Mouse (Mus musculus): ENCODE results near the gene Gm11084. TPM values are rescaled to one million over a fixed set of nuclear protein-coding genes. Genes with fewer than 3 reads are reported as not detected.
A peak's percentile ranks its signal among the peaks of the same experiment; 100 is the strongest.
"Not testable (repeated sequence)": the region's sequence is repeated elsewhere in the genome, so short reads cannot be mapped to it uniquely, and the experiment has no call there.

Gm11084 gene
- polyA plus RNA-seq, 1 experiment from 2014 or later, result not detected

DNA sequence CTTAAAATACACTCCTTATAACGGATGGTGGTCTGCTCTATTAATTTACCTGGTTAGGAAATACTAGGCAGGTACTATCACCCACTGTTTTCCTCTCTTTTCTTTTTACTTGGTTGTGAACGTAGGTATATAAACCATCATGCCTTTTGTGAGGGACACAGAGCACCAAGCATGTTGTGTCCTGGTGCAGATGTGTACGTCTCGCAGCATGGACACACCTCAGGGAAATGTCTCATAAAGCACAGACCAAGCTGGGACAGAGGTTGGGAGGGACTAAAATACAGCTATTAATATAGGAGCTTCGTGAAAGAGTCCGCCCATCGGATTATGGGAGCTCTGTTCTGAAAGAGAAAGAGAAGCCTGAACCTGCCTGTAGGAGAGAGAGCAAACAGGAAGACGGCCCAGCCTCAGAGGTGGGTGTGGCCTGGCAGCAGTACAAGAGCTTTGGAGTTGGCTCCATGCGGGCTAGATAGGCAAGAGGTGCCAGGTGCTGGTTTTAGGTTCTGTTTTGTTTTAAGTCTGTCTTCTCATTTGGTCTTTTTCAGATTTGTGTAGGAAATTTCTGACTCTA, 10.4 kb upstream of the Gm11084 start:
- H3K9ac ChIP-seq, result no peak overlapping the region
- no peak overlapping the region for H3K4me2 ChIP-seq (replicated peaks)
- no peaks in the 10 kb centered on the region for H3K27me3 ChIP-seq (ENCODE audit: control insufficient read depth, insufficient read depth, low read length)
- no peaks in the 10 kb centered on the region for H3K9me3 ChIP-seq (ENCODE audit: control insufficient read depth, low read length)
- ATAC-seq (ENCODE audit: low FRiP score), result no peak
- 73% methylated on average over 9 of the region's 9 CpGs for WGBS
- no peak overlapping the region; the same call in 1 of the 2 replicates for H3K27ac ChIP-seq
- peaks cover 14% of the 10 kb centered on the region for H3K4me1 ChIP-seq (replicated peaks; ENCODE audit: control insufficient read depth, insufficient read depth, low read length)
- DNase-seq (ENCODE audit: low spot score), result no peak
- H3K36me3 ChIP-seq (replicated peaks; ENCODE audit: control insufficient read depth, insufficient read depth), result no peaks in the 10 kb centered on the region
- H3K4me3 ChIP-seq (replicated peaks; ENCODE audit: low read length), result no peak overlapping the region

DNA sequence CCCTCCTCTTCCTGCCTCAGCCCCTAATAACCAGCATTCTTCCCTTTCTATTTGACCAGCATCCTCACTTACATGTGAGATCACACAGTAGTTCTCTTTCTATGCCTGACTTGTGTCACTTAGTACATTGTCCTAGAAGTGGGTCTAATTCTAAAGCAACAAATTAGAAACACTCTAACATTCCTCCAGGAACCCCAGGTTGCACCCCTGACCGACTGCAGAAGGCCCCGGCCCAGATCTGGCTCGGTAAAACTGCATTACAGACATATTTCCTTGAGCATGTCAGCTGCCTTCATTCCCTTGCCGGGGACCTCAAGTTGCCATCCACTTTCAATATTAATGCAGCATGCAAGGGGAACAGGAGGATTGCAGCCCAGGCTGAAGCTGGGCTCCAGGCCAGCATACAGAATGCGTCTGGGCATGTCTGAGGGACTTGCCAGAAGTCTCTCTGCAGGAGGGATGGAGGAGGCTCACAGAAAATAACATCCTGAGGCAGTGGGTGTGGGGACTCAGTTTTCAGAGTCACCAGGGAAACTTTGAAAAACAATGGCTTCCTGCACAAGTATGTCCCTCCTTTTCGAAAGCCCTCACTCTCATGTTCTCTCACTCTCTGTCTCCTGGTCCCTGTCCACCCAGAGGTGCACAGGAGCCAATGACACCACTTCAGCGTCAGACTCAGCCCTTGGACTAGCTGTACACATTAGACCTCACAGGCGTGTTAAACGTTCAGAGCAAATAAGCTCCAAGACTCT, 9.0 kb upstream of the Gm11084 start:
- no peaks in the 10 kb centered on the region for H3K27me3 ChIP-seq (ENCODE audit: control insufficient read depth, insufficient read depth, low read length)
- H3K9ac ChIP-seq, result no peak overlapping the region
- H3K4me1 ChIP-seq (replicated peaks; ENCODE audit: control insufficient read depth, insufficient read depth, low read length), result peaks cover 14% of the 10 kb centered on the region
- H3K4me3 ChIP-seq (replicated peaks; ENCODE audit: low read length), result no peak overlapping the region
- no peaks in the 10 kb centered on the region for H3K36me3 ChIP-seq (replicated peaks; ENCODE audit: control insufficient read depth, insufficient read depth)
- no peaks in the 10 kb centered on the region for H3K9me3 ChIP-seq (ENCODE audit: control insufficient read depth, low read length)
- 32% methylated on average over 9 of the region's 9 CpGs for WGBS
- H3K4me2 ChIP-seq (replicated peaks), result peak overlapping the region; percentile 19
- ATAC-seq (ENCODE audit: low FRiP score) (peak; percentile 87), DNase-seq (ENCODE audit: low spot score) (peak; percentile 73)
- H3K27ac ChIP-seq, result peak overlapping the region; percentile 81

- no peak overlapping the region for H3K9ac ChIP-seq
- H3K4me1 ChIP-seq (replicated peaks; ENCODE audit: control insufficient read depth, insufficient read depth, low read length), result peaks cover 14% of the 10 kb centered on the region
- no peak for ATAC-seq (ENCODE audit: low FRiP score)
- H3K4me2 ChIP-seq (replicated peaks), result no peak overlapping the region
- peaks cover 5% of the 10 kb centered on the region; the same call in 1 of the 2 replicates for H3K9me3 ChIP-seq (ENCODE audit: control insufficient read depth, low read length)
- H3K4me3 ChIP-seq (replicated peaks; ENCODE audit: low read length), result no peak overlapping the region
- H3K36me3 ChIP-seq (replicated peaks; ENCODE audit: control insufficient read depth, insufficient read depth), result no peaks in the 10 kb centered on the region
- WGBS, result 77% methylated on average over 2 of the region's 2 CpGs
- H3K27me3 ChIP-seq (ENCODE audit: control insufficient read depth, insufficient read depth, low read length), result no peaks in the 10 kb centered on the region
- DNase-seq (ENCODE audit: low spot score), result no peak
- no peak overlapping the region for H3K27ac ChIP-seq
Observed at GRCm38 (mm10) chr2:72994165-72994564, 7.6 kb upstream of the Gm11084 start.

DNA sequence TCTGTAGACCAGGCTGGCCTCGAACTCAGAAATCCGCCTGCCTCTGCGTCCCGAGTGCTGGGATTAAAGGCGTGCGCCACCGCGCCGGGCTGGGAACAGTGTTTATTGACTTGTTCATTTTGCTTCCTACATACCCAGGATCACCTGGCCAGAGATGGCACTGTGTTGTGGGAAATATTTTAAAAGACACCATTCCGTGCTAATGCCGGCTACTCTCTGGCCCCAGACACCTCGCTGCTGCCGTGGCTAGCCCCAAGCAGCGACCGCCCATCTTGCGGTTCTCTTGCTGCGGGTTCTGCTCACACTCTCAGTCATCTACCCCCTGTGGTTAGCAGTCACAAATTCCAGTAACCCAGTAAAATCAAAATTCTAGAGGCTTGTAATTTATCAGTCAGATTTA, 6.0 kb upstream of the Gm11084 start:
- Histone ChIP-seq H3K4me2 (replicated peaks) (no peak overlapping the region), H3K27ac (no peak overlapping the region), H3K4me3 (replicated peaks; ENCODE audit: low read length) (no peak overlapping the region), H3K36me3 (replicated peaks; ENCODE audit: control insufficient read depth, insufficient read depth) (no peaks in the 10 kb centered on the region), H3K4me1 (replicated peaks; ENCODE audit: control insufficient read depth, insufficient read depth, low read length) (peaks cover 14% of the 10 kb centered on the region), H3K27me3 (ENCODE audit: control insufficient read depth, insufficient read depth, low read length) (no peaks in the 10 kb centered on the region), H3K9me3 (ENCODE audit: control insufficient read depth, low read length) (peaks cover 7% of the 10 kb centered on the region; the same call in 1 of the 2 replicates), H3K9ac (no peak overlapping the region)
- ATAC-seq (ENCODE audit: low FRiP score) (no peak), DNase-seq (ENCODE audit: low spot score) (no peak)
- WGBS, result 93% methylated on average over 17 of the region's 17 CpGs

- not testable (repeated sequence) for H3K4me1 ChIP-seq (replicated peaks; ENCODE audit: control insufficient read depth, insufficient read depth, low read length); H3K4me3 ChIP-seq (replicated peaks; ENCODE audit: low read length); H3K27me3 ChIP-seq (ENCODE audit: control insufficient read depth, insufficient read depth, low read length); H3K36me3 ChIP-seq (replicated peaks; ENCODE audit: control insufficient read depth, insufficient read depth); H3K9ac ChIP-seq; H3K27ac ChIP-seq; DNase-seq (ENCODE audit: low spot score); H3K4me2 ChIP-seq (replicated peaks); ATAC-seq (ENCODE audit: low FRiP score); H3K9me3 ChIP-seq (ENCODE audit: control insufficient read depth, low read length)
- WGBS, result 89% methylated on average over 9 of the region's 9 CpGs
Observed at GRCm38 (mm10) chr2:72988945-72989344, 2.4 kb upstream of the Gm11084 start.

DNA sequence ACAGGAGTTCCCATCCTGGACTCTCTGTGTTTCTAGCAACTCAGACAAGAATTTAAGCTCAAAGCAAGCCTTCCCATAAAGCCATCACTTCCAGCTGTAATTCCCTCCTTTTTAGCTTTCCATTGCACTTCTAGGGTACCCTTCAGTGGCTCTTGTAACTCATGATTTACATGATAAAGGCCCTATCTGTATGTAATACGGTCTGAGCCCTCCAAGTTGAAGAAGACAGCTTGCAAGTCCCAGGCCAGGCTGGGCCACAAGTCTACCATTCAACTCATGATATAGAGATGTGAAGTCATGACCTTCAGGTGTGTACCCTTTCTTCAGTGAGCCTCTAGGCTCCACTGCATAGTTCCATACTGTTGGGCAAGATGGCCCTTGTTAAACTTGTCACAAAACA, 1.0 kb downstream of the Gm11084 start:
- Histone ChIP-seq H3K27me3 (ENCODE audit: control insufficient read depth, insufficient read depth, low read length) (no peaks in the 10 kb centered on the region), H3K4me2 (replicated peaks) (no peak overlapping the region)
- WGBS, result 17% methylated on average over 1 of the region's 1 CpGs

GRCm38 (mm10) chr2:72984806-72985205, 1.7 kb downstream of the Gm11084 start:
- no peak overlapping the region for H3K4me2 ChIP-seq (replicated peaks)
- no peak for ATAC-seq (ENCODE audit: low FRiP score)
- H3K4me1 ChIP-seq (replicated peaks; ENCODE audit: control insufficient read depth, insufficient read depth, low read length), result no peaks in the 10 kb centered on the region
- WGBS, result 69% methylated on average over 4 of the region's 4 CpGs
- no peaks in the 10 kb centered on the region for H3K27me3 ChIP-seq (ENCODE audit: control insufficient read depth, insufficient read depth, low read length)
- DNase-seq (ENCODE audit: low spot score), result no peak
- H3K4me3 ChIP-seq (replicated peaks; ENCODE audit: low read length), result no peak overlapping the region
- H3K27ac ChIP-seq, result no peak overlapping the region
- no peak overlapping the region for H3K9ac ChIP-seq
- H3K36me3 ChIP-seq (replicated peaks; ENCODE audit: control insufficient read depth, insufficient read depth), result no peaks in the 10 kb centered on the region
- H3K9me3 ChIP-seq (ENCODE audit: control insufficient read depth, low read length), result peaks cover 7% of the 10 kb centered on the region; the same call in 1 of the 2 replicates

More for the DNA sequence above, 1.0 kb downstream of the Gm11084 start:
- Histone ChIP-seq H3K36me3 (replicated peaks; ENCODE audit: control insufficient read depth, insufficient read depth) (no peaks in the 10 kb centered on the region), H3K9ac (no peak overlapping the region), H3K4me1 (replicated peaks; ENCODE audit: control insufficient read depth, insufficient read depth, low read length) (no peaks in the 10 kb centered on the region), H3K9me3 (ENCODE audit: control insufficient read depth, low read length) (peaks cover 7% of the 10 kb centered on the region; the same call in 1 of the 2 replicates), H3K4me3 (replicated peaks; ENCODE audit: low read length) (no peak overlapping the region), H3K27ac (no peak overlapping the region)
- DNase-seq (ENCODE audit: low spot score) (no peak), ATAC-seq (ENCODE audit: low FRiP score) (no peak)

DNA sequence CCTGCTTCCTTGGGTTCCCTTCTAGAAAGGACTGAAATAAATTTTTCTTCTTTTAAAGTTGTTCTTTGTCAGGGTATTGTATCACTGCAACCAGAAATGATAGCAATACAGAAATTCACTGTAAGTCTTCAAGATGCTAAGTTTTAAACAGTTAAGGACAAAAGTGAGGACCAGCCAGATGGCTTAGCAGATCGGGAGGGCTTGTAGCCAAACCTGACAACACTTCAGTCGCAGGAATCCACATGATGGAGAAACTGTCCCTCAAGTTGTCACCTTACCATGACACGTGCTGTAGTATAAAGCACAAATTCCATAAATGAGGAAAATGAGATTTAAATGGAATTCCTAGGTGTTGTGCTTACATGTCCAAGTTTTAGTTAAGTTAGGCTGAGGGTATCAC, 3.3 kb downstream of the Gm11084 start:
- Histone ChIP-seq H3K4me2 (replicated peaks) (no peak overlapping the region), H3K27ac (no peak overlapping the region), H3K36me3 (replicated peaks; ENCODE audit: control insufficient read depth, insufficient read depth) (no peaks in the 10 kb centered on the region), H3K4me3 (replicated peaks; ENCODE audit: low read length) (no peak overlapping the region), H3K9me3 (ENCODE audit: control insufficient read depth, low read length) (no peaks in the 10 kb centered on the region), H3K9ac (no peak overlapping the region), H3K4me1 (replicated peaks; ENCODE audit: control insufficient read depth, insufficient read depth, low read length) (no peaks in the 10 kb centered on the region; the same call in 1 of the 2 replicates), H3K27me3 (ENCODE audit: control insufficient read depth, insufficient read depth, low read length) (no peaks in the 10 kb centered on the region)
- DNase-seq (ENCODE audit: low spot score) (no peak), ATAC-seq (ENCODE audit: low FRiP score) (no peak)
- 96% methylated on average over 3 of the region's 3 CpGs for WGBS

- Histone ChIP-seq H3K9me3 (ENCODE audit: control insufficient read depth, low read length) (no peaks in the 10 kb centered on the region), H3K9ac (no peak overlapping the region), H3K27me3 (ENCODE audit: control insufficient read depth, insufficient read depth, low read length) (no peaks in the 10 kb centered on the region), H3K4me3 (replicated peaks; ENCODE audit: low read length) (no peak overlapping the region), H3K4me1 (replicated peaks; ENCODE audit: control insufficient read depth, insufficient read depth, low read length) (peaks cover 6% of the 10 kb centered on the region), H3K36me3 (replicated peaks; ENCODE audit: control insufficient read depth, insufficient read depth) (no peaks in the 10 kb centered on the region; the same call in 1 of the 2 replicates), H3K27ac (no peak overlapping the region), H3K4me2 (replicated peaks) (no peak overlapping the region)
- ATAC-seq (ENCODE audit: low FRiP score) (no peak), DNase-seq (ENCODE audit: low spot score) (no peak)
- WGBS, result 96% methylated on average over 7 of the region's 7 CpGs
Observed at GRCm38 (mm10) chr2:72982110-72982785, 4.3 kb downstream of the Gm11084 start.
